Mouse (Mus musculus): ENCODE data around the gene Amdhd2.
"Not testable (repeated sequence)": the region's sequence is repeated elsewhere in the genome, so short reads cannot be mapped to it uniquely, and the experiment has no call there.

DNA sequence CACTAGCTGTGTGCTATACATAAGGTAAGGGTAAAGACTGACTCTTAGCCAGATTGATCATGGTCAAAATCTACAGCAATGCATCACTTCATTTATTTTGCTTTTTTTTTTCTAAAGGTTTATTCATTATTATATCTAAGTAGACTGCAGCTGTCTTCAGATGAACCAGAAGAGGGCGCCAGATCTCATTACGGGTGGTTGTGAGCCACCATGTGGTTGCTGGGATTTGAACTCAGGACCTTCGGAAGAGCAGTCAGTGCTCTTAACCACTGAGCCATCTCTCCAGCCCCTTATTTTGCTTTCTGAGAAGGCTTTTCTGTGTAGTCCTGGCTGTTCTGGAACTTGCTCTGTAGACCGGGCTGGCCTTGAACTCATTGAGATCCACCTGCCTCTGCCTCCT, 30.6 kb downstream of the Amdhd2 start:
- not testable (repeated sequence) for TF ChIP-seq CTCF (IDR thresholded peaks at IDR 0.05; ENCODE audit: borderline replicate concordance, insufficient read depth, low read length); POLR2A (IDR thresholded peaks at IDR 0.05; ENCODE audit: low read depth, low read length)
